Mouse (Mus musculus) left cerebral cortex, adult 6 months (tissue): ENCODE results near the gene Stag3. TPM values are rescaled to one million over a fixed set of nuclear protein-coding genes. Genes with fewer than 3 reads are reported as not detected.

ENCODE experiments used
- long read RNA-seq, 2 experiments: library from polyadenylated mRNA; unstranded; transcript quantifications; one replicate each; pipeline ENCODE4 v2.0.0; 2019 to 2020
- polyA plus RNA-seq: library from polyadenylated mRNA; unstranded; fragments of <200 nt; fragmentation: Nextera tagmentation; gene quantifications from 2 replicates; pipeline ENCODE4 v1.2.3, GENCODE M21; 2021

Gene Stag3
- polyA plus RNA-seq, result 0.13 and 0.19 TPM in 2 replicates
- long read RNA-seq, experiment 1, partial matches to known transcripts, result 0 of 2 reads
- long read RNA-seq, experiment 1, other reads (novel, unspliced or antisense), result 2 of 2 reads
- long read RNA-seq, experiment 2, result 0 reads

GRCm38 (mm10) chr5:138279585-138280424 is at the start of gene Stag3, which contains the start of the genes Gm43720 and Gpc2:
TSS of gene Stag3 (plus strand) at chr5:138280240.
TSS of gene Gm43720 (minus strand) at chr5:138279958.
TSS of gene Gpc2 (minus strand) at chr5:138280005.

GRCm38 (mm10) chr5:138255353-138256093 is 24.5 kb upstream of the Stag3 start, which contains the start of gene Lamtor4:
TSS of gene Lamtor4 (plus strand) at chr5:138255482.

GRCm38 (mm10) chr5:138263260-138264206 is 16.5 kb upstream of the Stag3 start, which contains the start of gene BC037034:
TSS of gene BC037034 (minus strand) at chr5:138264033.

GRCm38 (mm10) chr5:138272409-138272923 is 7.6 kb upstream of the Stag3 start, which contains the start of gene Gal3st4:
TSS of gene Gal3st4 (minus strand) at chr5:138272840.

GRCm38 (mm10) chr5:138341661-138342060 is 61.6 kb downstream of the Stag3 start, which contains the start of gene Pvrig:
TSS of gene Pvrig (plus strand) at chr5:138341961.

Other genes with a start within 250 kb of the Stag3 start
- not detected in 2 replicates for gene Smok3c, start 227.0 kb upstream of the Stag3 start, polyA plus RNA-seq
- gene Zkscan1, start 195.2 kb upstream of the Stag3 start, polyA plus RNA-seq, result 9.4 and 10.4 TPM in 2 replicates
- 14.2 and 14.4 TPM in 2 replicates for gene Zscan21, start 163.3 kb upstream of the Stag3 start, polyA plus RNA-seq
- gene Zfp113, start 124.5 kb upstream of the Stag3 start, polyA plus RNA-seq, result 6.1 and 7.0 TPM in 2 replicates
- gene Cops6, start 119.2 kb upstream of the Stag3 start, polyA plus RNA-seq, result 327 and 335 TPM in 2 replicates
- 3.8 and 4.9 TPM in 2 replicates for gene Ap4m1, start 108.2 kb upstream of the Stag3 start, polyA plus RNA-seq
- 8.4 and 12.9 TPM in 2 replicates for gene Mcm7, start 107.8 kb upstream of the Stag3 start, polyA plus RNA-seq
- 42.2 and 48.4 TPM in 2 replicates for gene Taf6, start 92.8 kb upstream of the Stag3 start, polyA plus RNA-seq
- gene Cnpy4, start 92.8 kb upstream of the Stag3 start, polyA plus RNA-seq, result 12.8 and 19.6 TPM in 2 replicates
- 6.4 and 7.0 TPM in 2 replicates for gene Mblac1, start 85.9 kb upstream of the Stag3 start, polyA plus RNA-seq
- not detected in 2 replicates for gene Nxpe5, start 54.3 kb upstream of the Stag3 start, polyA plus RNA-seq
- gene Lamtor4, start 24.8 kb upstream of the Stag3 start, polyA plus RNA-seq, result 102 TPM in 2 replicates
- gene BC037034, start 16.2 kb upstream of the Stag3 start, polyA plus RNA-seq, result 3.0 and 17.8 TPM in 2 replicates
- gene Gal3st4, start 7.4 kb upstream of the Stag3 start, polyA plus RNA-seq, result 3.1 and 4.0 TPM in 2 replicates
- gene Gm43720, start 282 bp upstream of the Stag3 start, polyA plus RNA-seq, result not detected in 2 replicates
- gene Gpc2, start 235 bp upstream of the Stag3 start, polyA plus RNA-seq, result 0.13 and 0.21 TPM in 2 replicates
- gene Pvrig, start 61.7 kb downstream of the Stag3 start, polyA plus RNA-seq, result 0.18 and 0.30 TPM in 2 replicates
- 10.1 and 10.2 TPM in 2 replicates for gene Zfp157, start 161.2 kb downstream of the Stag3 start, polyA plus RNA-seq